Mouse (Mus musculus) mammary gland, adult 2 months (tissue): ENCODE measurements around the gene Vmn1r50. TPM values are rescaled to one million over a fixed set of nuclear protein-coding genes. Genes with fewer than 3 reads are reported as not detected.

Source experiments
- polyA plus RNA-seq: library from polyadenylated mRNA; depleted of rRNA; stranded (reverse); fragments of >200 nt; gene quantifications from 2 replicates; pipeline ENCODE4 v1.2.3, GENCODE M21; 2012; ENCODE audit warnings: low replicate concordance; rRNA removed

The Vmn1r50 gene
- polyA plus RNA-seq, result not detected in 2 replicates

DNA sequence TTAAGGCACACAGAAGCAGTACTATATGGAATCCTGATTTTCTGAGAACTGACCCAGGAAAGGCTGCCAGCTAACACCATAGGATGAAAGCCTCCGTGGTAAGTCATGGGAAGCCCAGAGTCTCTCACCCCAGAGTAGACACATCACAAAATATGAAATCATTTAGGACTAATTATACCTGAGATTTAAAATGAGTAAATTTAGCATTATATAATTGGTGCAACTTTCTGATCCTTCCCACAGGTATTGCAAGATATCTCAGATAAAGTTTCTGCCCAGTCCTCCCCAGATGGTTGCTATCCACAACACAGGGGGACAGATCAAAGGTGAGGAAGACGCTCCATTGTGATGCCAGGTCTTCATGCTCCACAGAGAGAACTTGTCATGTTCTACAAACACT lies at the start of gene Vmn1r50:
TSS of gene Vmn1r50 (plus strand) at position 301 of the 400 bp plus-strand sequence.

DNA sequence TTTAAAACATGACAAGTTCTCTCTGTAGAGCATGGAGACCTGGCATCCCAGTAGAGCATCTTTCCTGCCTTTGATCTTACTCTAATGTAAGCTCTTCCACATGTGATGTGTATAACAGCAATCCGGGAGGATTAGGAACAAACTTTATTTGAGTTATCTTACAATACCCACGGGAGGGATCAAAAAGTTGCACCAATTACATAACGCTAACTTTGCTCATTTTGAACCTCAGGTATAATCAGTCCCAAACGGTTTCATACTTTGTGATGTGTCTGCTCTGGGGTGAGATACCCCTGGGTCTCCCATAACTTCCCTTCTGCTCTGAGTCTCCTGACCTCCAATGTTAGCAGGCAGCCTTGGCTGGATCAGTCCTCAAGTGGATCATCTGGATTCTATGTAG lies 22.8 kb upstream of the Vmn1r50 start, which contains the start of gene Vmn1r49:
TSS of gene Vmn1r49 (minus strand) at position 101 of the 400 bp plus-strand sequence.

DNA sequence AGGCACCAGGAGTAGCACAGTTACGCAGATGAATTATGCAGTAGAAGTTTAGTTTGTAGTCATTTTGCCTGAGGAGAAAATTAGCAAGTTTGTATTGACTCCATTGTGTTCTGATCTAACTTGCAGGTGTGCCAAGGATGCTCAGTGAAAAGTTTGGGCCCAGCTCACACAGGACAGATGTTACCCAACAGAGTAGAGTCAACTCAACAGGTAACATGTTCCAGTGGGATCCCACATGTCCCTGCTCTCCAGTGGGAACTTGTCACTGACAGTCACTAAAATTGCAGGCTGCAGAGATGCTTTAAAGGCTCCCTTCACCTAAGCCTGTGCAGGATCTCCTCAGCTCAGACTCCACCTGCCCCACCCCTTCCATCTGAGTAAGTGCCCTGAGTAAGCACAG lies 21.1 kb downstream of the Vmn1r50 start, which contains the start of gene Vmn1r51:
TSS of gene Vmn1r51 (plus strand) at position 301 of the 400 bp plus-strand sequence.

Other genes with a start within 250 kb of the Vmn1r50 start
- gene Vmn1r42, start 225.0 kb upstream of the Vmn1r50 start, polyA plus RNA-seq, result not detected in 2 replicates
- gene Vmn1r43, start 225.0 kb upstream of the Vmn1r50 start, polyA plus RNA-seq, result not detected in 2 replicates
- not detected in 2 replicates for gene Vmn1r44, start 217.8 kb upstream of the Vmn1r50 start, polyA plus RNA-seq
- not detected in 2 replicates for gene Vmn1r45, start 160.8 kb upstream of the Vmn1r50 start, polyA plus RNA-seq
- gene Vmn1r46, start 132.1 kb upstream of the Vmn1r50 start, polyA plus RNA-seq, result not detected in 2 replicates
- not detected in 2 replicates for gene Vmn1r47, start 85.3 kb upstream of the Vmn1r50 start, polyA plus RNA-seq
- not detected in 2 replicates for gene Vmn1r48, start 64.6 kb upstream of the Vmn1r50 start, polyA plus RNA-seq
- not detected in 2 replicates for gene Vmn1r49, start 22.9 kb upstream of the Vmn1r50 start, polyA plus RNA-seq
- gene Vmn1r51, start 21.2 kb downstream of the Vmn1r50 start, polyA plus RNA-seq, result not detected in 2 replicates
- gene Vmn1r52, start 73.4 kb downstream of the Vmn1r50 start, polyA plus RNA-seq, result not detected in 2 replicates
- not detected in 2 replicates for gene V1ra8, start 101.4 kb downstream of the Vmn1r50 start, polyA plus RNA-seq
- gene Vmn1r53, start 123.0 kb downstream of the Vmn1r50 start, polyA plus RNA-seq, result 0.42 TPM in 1 of 2 replicates, not detected in the other
- gene Vmn1r54, start 144.9 kb downstream of the Vmn1r50 start, polyA plus RNA-seq, result not detected in 2 replicates
- gene BC048671, start 199.8 kb downstream of the Vmn1r50 start, polyA plus RNA-seq, result not detected in 2 replicates
- gene Chst13, start 223.8 kb downstream of the Vmn1r50 start, polyA plus RNA-seq, result 1.2 and 2.8 TPM in 2 replicates
- 1.1 TPM in 1 of 2 replicates, not detected in the other for gene Uroc1, start 231.9 kb downstream of the Vmn1r50 start, polyA plus RNA-seq